Mouse (Mus musculus): Measurements from ENCODE around the gene Adgrf1. TPM values are rescaled to one million over a fixed set of nuclear protein-coding genes. Genes with fewer than 3 reads are reported as not detected.
A peak's percentile ranks its signal among the peaks of the same experiment; 100 is the strongest.

Adgrf1 gene
- polyA plus RNA-seq, 1 experiment from 2014 or later: not detected

DNA sequence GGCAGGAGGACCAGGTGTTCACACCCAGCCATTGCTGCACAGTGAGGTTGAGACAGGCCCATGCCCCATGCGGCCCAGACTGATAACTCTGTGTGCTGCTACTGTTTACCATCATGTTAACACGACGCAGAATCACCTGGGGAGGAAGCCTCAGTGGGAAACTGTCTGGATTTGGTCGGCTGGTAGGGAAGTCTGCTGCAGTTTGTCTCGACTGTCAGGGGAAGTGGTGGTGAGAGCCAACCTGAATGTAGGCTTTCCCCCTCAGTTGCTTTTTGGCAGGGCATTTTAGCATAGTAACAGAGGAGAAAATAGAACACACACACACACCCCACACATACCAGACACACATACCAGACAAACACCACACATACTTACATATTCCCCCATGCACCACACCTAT, 12.7 kb downstream of the Adgrf1 start:
- WGBS: 71% methylated on average over 5 of the region's 5 CpGs
- Histone ChIP-seq H3K4me1 (replicated peaks; ENCODE audit: control insufficient read depth, insufficient read depth, low read length) (no peaks in the 10 kb centered on the region), H3K27ac (no peak overlapping the region), H3K9me3 (ENCODE audit: control insufficient read depth, low read length) (no peaks in the 10 kb centered on the region), H3K9ac (no peak overlapping the region), H3K27me3 (ENCODE audit: control insufficient read depth, insufficient read depth, low read length) (no peaks in the 10 kb centered on the region), H3K36me3 (replicated peaks; ENCODE audit: control insufficient read depth, insufficient read depth) (no peaks in the 10 kb centered on the region), H3K4me2 (replicated peaks) (no peak overlapping the region), H3K4me3 (replicated peaks; ENCODE audit: low read length) (no peak overlapping the region)
- no peak for ATAC-seq (ENCODE audit: low FRiP score)
- no peak for DNase-seq (ENCODE audit: low spot score)

DNA sequence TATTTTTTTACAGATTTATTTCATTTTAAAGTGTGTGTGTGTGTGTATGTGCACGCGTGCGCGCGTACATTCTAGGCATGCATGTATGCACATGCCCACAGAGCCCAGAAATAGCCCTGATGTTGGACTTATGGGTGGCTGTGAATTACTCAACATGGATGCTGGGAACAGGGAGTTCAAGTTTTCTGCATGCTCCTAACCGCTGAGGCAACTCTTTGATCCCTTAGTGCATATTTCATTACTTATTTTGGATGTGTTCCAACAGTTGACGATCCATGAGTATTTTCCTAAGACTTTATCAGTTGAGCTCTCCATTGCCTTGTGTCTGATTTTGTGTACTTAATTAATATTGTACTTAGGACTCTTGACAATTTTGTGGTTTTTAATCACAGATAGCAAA, 29.4 kb downstream of the Adgrf1 start:
- no peaks in the 10 kb centered on the region for H3K27me3 ChIP-seq (ENCODE audit: control insufficient read depth, insufficient read depth, low read length)
- H3K4me1 ChIP-seq (replicated peaks; ENCODE audit: control insufficient read depth, insufficient read depth, low read length): no peaks in the 10 kb centered on the region
- no peak overlapping the region for H3K4me2 ChIP-seq (replicated peaks)
- 94% methylated on average over 7 of the region's 7 CpGs for WGBS
- H3K4me3 ChIP-seq (replicated peaks; ENCODE audit: low read length): no peak overlapping the region
- DNase-seq (ENCODE audit: low spot score) (no peak), ATAC-seq (ENCODE audit: low FRiP score) (no peak)
- H3K27ac ChIP-seq: no peak overlapping the region
- H3K9ac ChIP-seq: no peak overlapping the region
- H3K36me3 ChIP-seq (replicated peaks; ENCODE audit: control insufficient read depth, insufficient read depth): no peaks in the 10 kb centered on the region
- H3K9me3 ChIP-seq (ENCODE audit: control insufficient read depth, low read length): no peaks in the 10 kb centered on the region

GRCm38 (mm10) chr17:43325986-43326671, 56.0 kb downstream of the Adgrf1 start:
- ATAC-seq (ENCODE audit: low FRiP score): no peak
- 0 out of 2 replicates have a peak, but pooled peaks cover 3% of the 10 kb centered on the region for H3K9me3 ChIP-seq (ENCODE audit: control insufficient read depth, low read length)

GRCm38 (mm10) chr17:43326726-43327700, 56.9 kb downstream of the Adgrf1 start:
- no peaks in the 10 kb centered on the region for H3K27me3 ChIP-seq (ENCODE audit: control insufficient read depth, insufficient read depth, low read length)
- 7% methylated on average over 29 of the region's 29 CpGs for WGBS
- H3K4me2 ChIP-seq (replicated peaks): peak overlapping the region; percentile 58
- H3K4me1 ChIP-seq (replicated peaks; ENCODE audit: control insufficient read depth, insufficient read depth, low read length): no peaks in the 10 kb centered on the region; the same call in 1 of the 2 replicates
- peak overlapping the region; percentile 27 for H3K4me3 ChIP-seq (replicated peaks; ENCODE audit: low read length)
- no peaks in the 10 kb centered on the region for H3K36me3 ChIP-seq (replicated peaks; ENCODE audit: control insufficient read depth, insufficient read depth)
- ATAC-seq (ENCODE audit: low FRiP score) (peak; percentile 91), DNase-seq (ENCODE audit: low spot score) (peak; percentile 80)
- H3K9me3 ChIP-seq (ENCODE audit: control insufficient read depth, low read length): 0 out of 2 replicates have a peak, but pooled peaks cover 3% of the 10 kb centered on the region
- peak overlapping the region; percentile 59 for H3K9ac ChIP-seq
- H3K27ac ChIP-seq: peak overlapping the region; percentile 72

More at GRCm38 (mm10) chr17:43325986-43326671, 56.0 kb downstream of the Adgrf1 start:
- no peaks in the 10 kb centered on the region; the same call in 1 of the 2 replicates for H3K4me1 ChIP-seq (replicated peaks; ENCODE audit: control insufficient read depth, insufficient read depth, low read length)
- 0 out of 2 replicates have a peak overlapping the region, but pooled peaks have one; percentile 59 for H3K9ac ChIP-seq
- H3K27me3 ChIP-seq (ENCODE audit: control insufficient read depth, insufficient read depth, low read length): no peaks in the 10 kb centered on the region
- H3K27ac ChIP-seq: no peak overlapping the region
- WGBS: 42% methylated on average over 7 of the region's 7 CpGs
- no peaks in the 10 kb centered on the region for H3K36me3 ChIP-seq (replicated peaks; ENCODE audit: control insufficient read depth, insufficient read depth)
- no peak overlapping the region for H3K4me3 ChIP-seq (replicated peaks; ENCODE audit: low read length)
- H3K4me2 ChIP-seq (replicated peaks): peak overlapping the region; percentile 58
- no peak for DNase-seq (ENCODE audit: low spot score)

DNA sequence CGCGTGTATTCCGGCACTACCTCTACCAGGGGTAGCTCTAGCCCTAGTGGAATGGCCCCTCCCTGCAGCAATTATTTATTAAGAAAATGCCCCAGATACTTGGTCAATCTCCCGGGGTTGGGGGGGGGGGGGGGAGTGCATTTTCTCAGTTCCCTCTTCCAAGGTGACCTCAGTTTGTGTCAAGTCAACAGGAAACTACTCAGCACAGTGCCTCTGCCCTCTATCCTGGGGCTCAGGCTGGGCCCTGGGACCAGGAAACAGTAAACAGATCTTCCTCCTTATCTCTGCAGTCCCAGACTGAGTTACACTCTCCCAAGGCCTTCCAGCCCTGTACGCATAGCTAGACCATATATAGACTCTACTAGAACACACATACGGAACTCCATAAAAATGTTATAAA, 57.7 kb downstream of the Adgrf1 start:
- Histone ChIP-seq H3K9ac (0 out of 2 replicates have a peak overlapping the region, but pooled peaks have one; percentile 59), H3K4me3 (replicated peaks; ENCODE audit: low read length) (no peak overlapping the region), H3K9me3 (ENCODE audit: control insufficient read depth, low read length) (0 out of 2 replicates have a peak, but pooled peaks cover 3% of the 10 kb centered on the region), H3K27ac (no peak overlapping the region), H3K4me1 (replicated peaks; ENCODE audit: control insufficient read depth, insufficient read depth, low read length) (no peaks in the 10 kb centered on the region; the same call in 1 of the 2 replicates), H3K27me3 (ENCODE audit: control insufficient read depth, insufficient read depth, low read length) (no peaks in the 10 kb centered on the region), H3K4me2 (replicated peaks) (no peak overlapping the region), H3K36me3 (replicated peaks; ENCODE audit: control insufficient read depth, insufficient read depth) (no peaks in the 10 kb centered on the region)
- ATAC-seq (ENCODE audit: low FRiP score) (no peak), DNase-seq (ENCODE audit: low spot score) (no peak)
- WGBS: 89% methylated on average over 3 of the region's 6 CpGs

GRCm38 (mm10) chr17:43329216-43329615, 59.1 kb downstream of the Adgrf1 start:
- H3K4me3 ChIP-seq (replicated peaks; ENCODE audit: low read length): no peak overlapping the region
- no peak for ATAC-seq (ENCODE audit: low FRiP score)
- H3K27me3 ChIP-seq (ENCODE audit: control insufficient read depth, insufficient read depth, low read length): no peaks in the 10 kb centered on the region
- H3K4me1 ChIP-seq (replicated peaks; ENCODE audit: control insufficient read depth, insufficient read depth, low read length): no peaks in the 10 kb centered on the region; the same call in 1 of the 2 replicates
- no peak overlapping the region for H3K4me2 ChIP-seq (replicated peaks)
- no peaks in the 10 kb centered on the region for H3K36me3 ChIP-seq (replicated peaks; ENCODE audit: control insufficient read depth, insufficient read depth)
- no peak for DNase-seq (ENCODE audit: low spot score)
- H3K27ac ChIP-seq: no peak overlapping the region
- H3K9ac ChIP-seq: no peak overlapping the region
- no peaks in the 10 kb centered on the region for H3K9me3 ChIP-seq (ENCODE audit: control insufficient read depth, low read length)
- 92% methylated on average over 4 of the region's 4 CpGs for WGBS

GRCm38 (mm10) chr17:43329761-43330183, 59.6 kb downstream of the Adgrf1 start:
- H3K27me3 ChIP-seq (ENCODE audit: control insufficient read depth, insufficient read depth, low read length): no peaks in the 10 kb centered on the region
- WGBS: 84% methylated on average over 7 of the region's 7 CpGs
- no peak overlapping the region for H3K4me3 ChIP-seq (replicated peaks; ENCODE audit: low read length)
- H3K4me1 ChIP-seq (replicated peaks; ENCODE audit: control insufficient read depth, insufficient read depth, low read length): no peaks in the 10 kb centered on the region; the same call in 1 of the 2 replicates
- no peak overlapping the region for H3K27ac ChIP-seq
- H3K9me3 ChIP-seq (ENCODE audit: control insufficient read depth, low read length): no peaks in the 10 kb centered on the region
- ATAC-seq (ENCODE audit: low FRiP score): no peak
- no peak for DNase-seq (ENCODE audit: low spot score)
- no peak overlapping the region for H3K9ac ChIP-seq
- no peak overlapping the region for H3K4me2 ChIP-seq (replicated peaks)
- no peaks in the 10 kb centered on the region for H3K36me3 ChIP-seq (replicated peaks; ENCODE audit: control insufficient read depth, insufficient read depth)

- H3K4me3 ChIP-seq (replicated peaks; ENCODE audit: low read length): no peak overlapping the region
- H3K4me1 ChIP-seq (replicated peaks; ENCODE audit: control insufficient read depth, insufficient read depth, low read length): no peaks in the 10 kb centered on the region
- DNase-seq (ENCODE audit: low spot score) (no peak), ATAC-seq (ENCODE audit: low FRiP score) (no peak)
- no peaks in the 10 kb centered on the region for H3K27me3 ChIP-seq (ENCODE audit: control insufficient read depth, insufficient read depth, low read length)
- no peaks in the 10 kb centered on the region for H3K9me3 ChIP-seq (ENCODE audit: control insufficient read depth, low read length)
- H3K27ac ChIP-seq: no peak overlapping the region
- 37% methylated on average over 5 of the region's 5 CpGs for WGBS
- no peak overlapping the region for H3K4me2 ChIP-seq (replicated peaks)
- H3K9ac ChIP-seq: no peak overlapping the region
- no peaks in the 10 kb centered on the region for H3K36me3 ChIP-seq (replicated peaks; ENCODE audit: control insufficient read depth, insufficient read depth)
Observed at GRCm38 (mm10) chr17:43332686-43333085, 62.6 kb downstream of the Adgrf1 start.

DNA sequence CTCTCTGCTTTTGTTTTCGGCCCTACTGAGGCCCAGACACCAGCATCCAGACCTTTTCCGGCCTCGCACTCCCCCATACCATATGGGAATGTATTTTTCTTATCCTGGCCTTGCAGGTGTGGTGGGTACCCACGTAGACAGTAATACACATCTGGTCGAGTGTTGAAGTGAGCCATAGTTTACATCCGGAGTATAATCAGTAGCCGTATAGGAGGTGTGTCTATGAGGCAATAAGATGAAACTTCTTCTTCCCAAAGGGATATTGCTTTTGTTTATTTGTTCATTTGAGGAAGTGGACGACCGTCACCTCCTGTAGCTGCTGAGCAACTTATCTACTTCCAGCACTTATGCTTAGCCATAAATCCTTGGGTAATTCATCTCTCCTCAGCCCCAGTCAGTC, 63.9 kb downstream of the Adgrf1 start:
- Histone ChIP-seq H3K4me1 (replicated peaks; ENCODE audit: control insufficient read depth, insufficient read depth, low read length) (no peaks in the 10 kb centered on the region), H3K4me2 (replicated peaks) (no peak overlapping the region), H3K9me3 (ENCODE audit: control insufficient read depth, low read length) (no peaks in the 10 kb centered on the region), H3K27ac (no peak overlapping the region), H3K4me3 (replicated peaks; ENCODE audit: low read length) (no peak overlapping the region), H3K27me3 (ENCODE audit: control insufficient read depth, insufficient read depth, low read length) (no peaks in the 10 kb centered on the region), H3K9ac (no peak overlapping the region), H3K36me3 (replicated peaks; ENCODE audit: control insufficient read depth, insufficient read depth) (no peaks in the 10 kb centered on the region)
- ATAC-seq (ENCODE audit: low FRiP score) (no peak), DNase-seq (ENCODE audit: low spot score) (no peak)
- 81% methylated on average over 9 of the region's 9 CpGs for WGBS

Data from hindbrain, embryonic 14.5 days (tissue).